Mouse (Mus musculus): Measurements from ENCODE around the gene Tmem11. TPM values are rescaled to one million over a fixed set of nuclear protein-coding genes. Genes with fewer than 3 reads are reported as not detected.

The Tmem11 gene
- polyA plus RNA-seq, 1 experiment from 2014 or later, result 52.6 TPM

Other genes starting within 250 kb of the Tmem11 start
- gene Llgl1, start 179.5 kb downstream of the Tmem11 start, polyA plus RNA-seq (2015; fragmentation: Nextera tagmentation; extraction: Ambion mirVana), result 53.9 and 54.4 TPM in 2 replicates
- 68.2 and 71.9 TPM in 2 replicates for gene Flii, start 152.0 kb downstream of the Tmem11 start, polyA plus RNA-seq (2015; fragmentation: Nextera tagmentation; extraction: Ambion mirVana)
- 21.3 and 22.0 TPM in 2 replicates for gene Mief2, start 150.9 kb downstream of the Tmem11 start, polyA plus RNA-seq (2015; fragmentation: Nextera tagmentation; extraction: Ambion mirVana)
- 8.5 and 10.0 TPM in 2 replicates for gene Top3a, start 101.9 kb downstream of the Tmem11 start, polyA plus RNA-seq (2015; fragmentation: Nextera tagmentation; extraction: Ambion mirVana)
- 6.1 and 6.5 TPM in 2 replicates for gene Smcr8, start 101.7 kb downstream of the Tmem11 start, polyA plus RNA-seq (2015; fragmentation: Nextera tagmentation; extraction: Ambion mirVana)
- 5.0 and 7.2 TPM in 2 replicates for gene Shmt1, start 67.6 kb downstream of the Tmem11 start, polyA plus RNA-seq (2015; fragmentation: Nextera tagmentation; extraction: Ambion mirVana)
- gene Dhrs7b, start 48.6 kb downstream of the Tmem11 start, polyA plus RNA-seq (2015; fragmentation: Nextera tagmentation; extraction: Ambion mirVana), result 31.0 and 32.1 TPM in 2 replicates
- 28.8 and 30.0 TPM in 2 replicates for gene Natd1, start 35.5 kb upstream of the Tmem11 start, polyA plus RNA-seq (2015; fragmentation: Nextera tagmentation; extraction: Ambion mirVana)
- gene Map2k3, start 52.8 kb upstream of the Tmem11 start, polyA plus RNA-seq (2015; fragmentation: Nextera tagmentation; extraction: Ambion mirVana), result 31.4 and 32.0 TPM in 2 replicates
- 7.8 and 8.1 TPM in 2 replicates for gene Kcnj12, start 143.3 kb upstream of the Tmem11 start, polyA plus RNA-seq (2015; fragmentation: Nextera tagmentation; extraction: Ambion mirVana)
- gene Tnfrsf13b, start 247.5 kb upstream of the Tmem11 start, polyA plus RNA-seq (2015; fragmentation: Nextera tagmentation; extraction: Ambion mirVana), result 1.5 and 1.8 TPM in 2 replicates